Mouse (Mus musculus) adrenal gland, postnatal 10 days (tissue): Measurements from ENCODE around the gene Sppl2b. TPM values are rescaled to one million over a fixed set of nuclear protein-coding genes. Genes with fewer than 3 reads are reported as not detected.

ENCODE experiments used
- microRNA-seq: library from miRNA; unstranded; fragments of <30 nt; microRNA quantifications from one replicate; pipeline ENCODE4 v1.2.0, GENCODE M21; 2021
- total RNA-seq, 2 experiments: library from RNA; stranded (reverse); gene quantifications; 2 replicates each; pipeline ENCODE4 v1.2.3; 2021

Sppl2b gene
- total RNA-seq, 2 experiments from 2014 or later = 25.3 to 39.8 TPM

Small RNA genes lying within 50 kb of the gene (microRNA-seq; reads per million reads assigned to microRNA genes)
- 1.8 reads per million for gene Mir1982

Other genes with a start within 250 kb of the Sppl2b start
- 1 to 10 TPM; 1.6 to 2.7 TPM for gene Gm49322, start 249.3 kb upstream of the Sppl2b start, total RNA-seq
- gene Csnk1g2, start 232.4 kb upstream of the Sppl2b start, total RNA-seq = 100 to 1,000 TPM; 121 to 131 TPM
- 10 to 100 TPM; 50.4 to 65.3 TPM for gene Btbd2, start 198.2 kb upstream of the Sppl2b start, total RNA-seq
- 100 to 1,000 TPM; 249 to 298 TPM for gene Mknk2, start 177.2 kb upstream of the Sppl2b start, total RNA-seq
- gene Mob3a, start 153.3 kb upstream of the Sppl2b start, total RNA-seq = 10 to 100 TPM; 17.7 to 20.1 TPM
- gene Izumo4, start 153.1 kb upstream of the Sppl2b start, total RNA-seq = 10 to 100 TPM in 1 of 2 experiments, 1 to 10 TPM in 1; 6.9 to 13.1 TPM
- 10 to 100 TPM; 64.7 to 82.6 TPM for gene Ap3d1, start 113.0 kb upstream of the Sppl2b start, total RNA-seq
- gene Dot1l, start 100.1 kb upstream of the Sppl2b start, total RNA-seq = 10 to 100 TPM; 64.5 to 80.9 TPM
- gene Sf3a2, start 57.1 kb upstream of the Sppl2b start, total RNA-seq = 10 to 100 TPM; 45.2 to 50.5 TPM
- 10 to 100 TPM; 50.0 to 63.2 TPM for gene Plekhj1, start 56.6 kb upstream of the Sppl2b start, total RNA-seq
- gene Amh, start 50.0 kb upstream of the Sppl2b start, total RNA-seq = under 1 TPM; 0.57 to 0.79 TPM
- 10 to 100 TPM in 1 of 2 experiments, 1 to 10 TPM in 1; 9.8 to 24.0 TPM for gene Jsrp1, start 41.8 kb upstream of the Sppl2b start, total RNA-seq
- 100 to 1,000 TPM; 700 to 820 TPM for gene Oaz1, start 28.6 kb upstream of the Sppl2b start, total RNA-seq
- 1 to 10 TPM in 1 of 2 experiments, under 1 TPM in 1; 0.99 to 1.5 TPM for gene Lingo3, start 11.2 kb upstream of the Sppl2b start, total RNA-seq
- gene Lsm7, start 66 bp upstream of the Sppl2b start, total RNA-seq = 10 to 100 TPM; 35.3 to 37.8 TPM
- gene Tmprss9, start 16.6 kb downstream of the Sppl2b start, total RNA-seq = under 1 TPM; 0.09 to 0.12 TPM
- gene Timm13, start 45.7 kb downstream of the Sppl2b start, total RNA-seq = 100 to 1,000 TPM; 271 to 285 TPM
- gene Lmnb2, start 63.0 kb downstream of the Sppl2b start, total RNA-seq = 10 to 100 TPM; 14.5 to 16.5 TPM
- gene Gadd45b, start 74.8 kb downstream of the Sppl2b start, total RNA-seq = 10 to 100 TPM; 11.7 to 44.5 TPM
- 1 to 10 TPM; 5.4 to 6.4 TPM for gene Gng7, start 159.7 kb downstream of the Sppl2b start, total RNA-seq
- 1 to 10 TPM; 2.8 to 3.4 TPM for gene Diras1, start 170.4 kb downstream of the Sppl2b start, total RNA-seq
- gene Slc39a3, start 182.2 kb downstream of the Sppl2b start, total RNA-seq = 10 to 100 TPM; 28.5 to 32.8 TPM
- 100 to 1,000 TPM; 190 to 191 TPM for gene Sgta, start 204.9 kb downstream of the Sppl2b start, total RNA-seq
- 10 to 100 TPM; 31.8 to 42.4 TPM for gene Thop1, start 214.8 kb downstream of the Sppl2b start, total RNA-seq
- gene Creb3l3, start 243.6 kb downstream of the Sppl2b start, total RNA-seq = 10 to 100 TPM; 18.1 to 42.6 TPM